Mouse (Mus musculus) 3T3-L1 (cell line): ENCODE results near the gene Cyfip1.

Experiments
- DNase-seq: peaks from one replicate; pipeline ENCODE4 v3.0.0-alpha.2; 2015; ENCODE audit warnings: low read depth, low spot score

Gene Cyfip1

DNA sequence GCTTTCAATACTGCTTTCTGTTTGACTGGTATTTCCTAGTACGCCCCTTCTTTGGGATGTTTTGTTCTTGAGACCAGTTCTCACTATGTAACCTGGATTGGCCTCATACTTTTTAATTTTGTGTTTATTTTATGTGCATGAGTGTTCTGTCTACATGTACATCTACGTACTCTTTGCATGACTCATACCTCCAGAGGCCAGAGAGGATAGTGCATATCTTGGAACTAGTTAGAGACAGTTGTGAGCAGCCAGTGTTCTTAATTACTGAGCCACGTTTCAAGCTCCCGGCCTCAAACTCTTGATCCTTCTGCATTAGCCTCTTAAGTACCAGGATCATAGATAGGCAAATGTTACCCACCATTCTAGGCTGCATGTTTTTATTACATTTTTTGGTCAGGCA, 96.8 kb downstream of the Cyfip1 start:
- peak; percentile 67 for DNase-seq

DNA sequence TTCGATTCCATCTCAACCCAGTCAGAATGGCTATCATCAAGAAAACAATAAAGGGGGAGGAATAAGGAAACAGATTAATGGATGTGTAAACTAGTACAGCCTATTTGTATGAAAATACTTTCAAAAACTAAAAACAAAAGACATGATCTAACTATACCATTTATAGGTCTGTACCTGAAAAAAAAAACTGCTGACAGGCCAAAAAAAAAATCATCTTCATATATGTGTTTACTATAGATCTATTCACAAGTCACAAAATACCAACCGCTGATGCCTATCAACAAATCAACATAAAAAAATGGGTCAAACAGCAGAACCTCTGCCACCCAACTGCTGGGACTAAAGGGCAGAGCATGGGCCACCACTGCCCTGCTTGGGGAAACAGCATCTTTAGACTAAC, 114.5 kb downstream of the Cyfip1 start:
- DNase-seq, result no peak

DNA sequence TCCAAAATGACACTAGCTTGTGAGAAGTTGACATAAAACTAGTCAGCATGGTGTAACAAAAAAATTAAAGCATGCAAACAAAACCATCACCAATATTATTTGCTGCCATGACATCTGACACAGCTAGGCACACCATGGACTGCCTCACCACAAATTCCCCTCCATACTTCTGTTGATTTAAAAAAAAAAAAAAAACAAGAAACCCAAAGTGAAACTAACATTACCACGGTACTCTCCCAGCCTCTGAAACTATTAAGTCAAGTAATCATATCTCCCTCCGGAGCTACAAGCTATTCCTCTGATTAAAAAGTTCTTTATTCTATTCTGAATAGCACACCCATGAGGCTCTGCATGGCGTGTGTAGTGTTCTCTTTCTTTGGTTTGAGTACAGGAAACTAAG, 115.6 kb downstream of the Cyfip1 start:
- no peak for DNase-seq

DNA sequence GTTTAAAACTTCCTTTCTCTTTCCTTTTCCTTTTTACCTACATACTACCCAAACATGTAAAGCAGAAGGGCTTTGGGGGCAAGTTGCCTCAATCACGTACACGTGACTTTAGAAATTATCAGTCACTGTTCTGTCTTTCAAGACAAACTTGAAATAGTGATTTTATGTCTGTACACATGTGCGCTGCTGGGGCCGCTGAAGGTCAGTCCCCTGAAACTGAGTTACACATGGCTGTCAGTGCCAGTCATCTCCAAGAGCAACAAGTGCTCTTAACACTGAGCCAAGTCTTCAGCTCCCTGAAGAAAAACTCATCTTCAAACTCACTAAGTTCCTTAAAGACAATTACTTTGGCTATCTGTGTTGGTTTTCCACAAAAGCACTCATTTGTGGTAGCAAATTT, 116.4 kb downstream of the Cyfip1 start:
- no peak for DNase-seq

DNA sequence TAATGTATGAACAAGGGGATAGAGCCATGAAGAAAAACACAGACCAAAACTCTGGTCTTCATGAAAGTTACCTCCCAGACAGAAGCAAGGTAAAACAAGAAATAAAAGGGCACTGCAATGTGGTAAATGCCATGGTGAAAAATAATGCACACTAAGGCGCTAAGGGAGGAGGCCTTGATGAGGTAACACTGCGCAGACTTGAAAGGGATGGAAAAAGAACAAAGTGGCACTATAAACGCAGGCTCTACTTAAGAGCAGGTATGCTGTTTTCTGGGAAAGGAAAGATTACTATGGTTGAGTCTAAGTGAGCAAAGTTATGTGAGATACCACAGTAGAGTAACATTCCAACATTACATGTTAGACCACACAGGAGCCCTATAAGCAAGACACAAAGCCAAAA, 118.3 kb downstream of the Cyfip1 start:
- no peak for DNase-seq

DNA sequence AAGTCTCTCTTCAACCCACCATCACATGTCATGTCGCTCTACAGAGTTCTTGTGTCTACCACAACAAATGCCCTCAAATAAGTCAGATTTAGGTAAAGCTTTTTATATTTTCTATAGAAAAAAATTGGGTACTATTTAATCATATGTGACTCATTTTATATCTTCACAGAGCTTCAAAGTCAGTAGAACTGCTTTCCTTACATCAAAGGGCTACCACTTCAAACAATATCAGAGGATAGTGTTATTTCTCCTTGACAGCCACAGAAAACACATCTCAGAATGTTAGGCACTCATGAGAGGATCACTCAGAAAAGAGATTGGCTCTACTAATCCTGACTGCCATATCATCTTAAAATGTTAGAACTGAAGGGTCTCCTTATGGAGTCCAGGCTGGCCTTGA, 119.0 kb downstream of the Cyfip1 start:
- DNase-seq, result no peak

DNA sequence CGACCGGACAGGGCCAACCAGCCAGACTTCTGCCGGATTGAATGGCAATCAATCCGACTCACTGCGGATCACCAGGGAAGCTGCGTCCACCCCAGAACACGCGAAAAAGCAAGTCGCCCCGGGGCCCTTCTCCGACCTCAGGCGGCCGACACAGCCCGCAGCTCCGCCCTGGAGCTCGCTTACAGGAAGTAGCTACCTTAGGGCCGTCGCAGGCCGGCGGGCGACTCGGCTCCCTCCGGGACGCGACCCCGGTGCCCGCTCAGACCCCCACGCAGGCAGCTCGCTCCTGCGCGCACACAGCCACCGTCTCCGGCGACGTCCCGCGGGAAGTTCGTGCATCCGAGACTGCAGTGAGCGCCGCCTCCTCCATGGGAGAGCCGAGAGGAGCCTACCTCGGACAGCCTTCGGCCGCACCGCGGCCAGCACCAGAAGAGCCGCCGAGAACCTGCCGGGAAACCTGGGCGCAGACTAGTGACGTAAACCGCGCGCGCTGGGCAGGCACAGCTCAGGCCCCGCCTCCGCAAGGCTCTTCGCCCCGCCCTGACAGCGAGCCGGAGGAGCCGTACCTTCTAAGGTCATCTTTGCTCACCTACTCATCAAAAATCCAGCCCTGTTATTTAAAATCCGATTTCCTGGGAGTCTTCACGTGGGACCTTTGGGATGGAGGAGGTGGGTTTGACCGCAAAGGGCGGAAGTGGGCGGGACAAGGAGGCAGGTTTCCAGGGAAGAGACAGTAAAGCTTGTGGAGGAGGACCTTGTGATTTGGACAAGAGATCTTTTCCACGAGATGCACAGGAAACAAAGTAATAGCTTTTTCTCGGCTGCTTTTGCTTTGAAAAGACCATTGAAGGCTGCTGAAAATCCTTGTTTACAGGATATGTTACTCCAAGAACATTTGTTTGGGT, 120.7 kb downstream of the Cyfip1 start, which contains the start of gene Nipa2:
Nipa2 (minus strand) TSS at position 473 of the 905 bp plus-strand sequence.
- DNase-seq, result peak; percentile 83

DNA sequence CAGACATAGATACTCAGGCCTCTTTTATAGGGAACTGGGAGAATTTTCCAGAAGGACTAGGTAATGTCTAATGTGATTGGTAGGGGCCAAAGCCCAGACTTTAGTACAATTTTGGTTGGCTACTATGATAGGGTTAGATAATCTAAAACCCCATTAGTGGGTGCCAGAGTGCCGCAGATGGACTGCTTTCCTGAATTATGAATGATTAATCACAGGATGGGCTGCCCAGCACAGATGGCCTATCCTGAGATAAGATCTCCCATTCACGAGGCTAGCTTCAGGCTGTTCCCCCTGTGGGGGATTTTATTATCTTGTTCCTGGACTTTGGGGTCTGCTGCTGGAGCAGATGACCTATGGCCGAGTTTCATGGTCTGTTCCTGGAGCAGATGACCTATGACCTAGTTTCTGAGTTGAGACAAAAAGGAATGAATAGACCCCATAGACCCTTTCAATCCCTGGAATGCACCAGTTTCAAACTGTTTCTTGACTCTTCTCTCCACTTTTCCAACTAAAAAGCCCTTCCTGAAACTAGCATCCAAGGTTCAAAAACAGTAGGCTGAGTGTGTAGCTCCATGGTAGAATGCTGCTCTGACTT, 125.4 kb downstream of the Cyfip1 start:
- DNase-seq, result no peak

DNA sequence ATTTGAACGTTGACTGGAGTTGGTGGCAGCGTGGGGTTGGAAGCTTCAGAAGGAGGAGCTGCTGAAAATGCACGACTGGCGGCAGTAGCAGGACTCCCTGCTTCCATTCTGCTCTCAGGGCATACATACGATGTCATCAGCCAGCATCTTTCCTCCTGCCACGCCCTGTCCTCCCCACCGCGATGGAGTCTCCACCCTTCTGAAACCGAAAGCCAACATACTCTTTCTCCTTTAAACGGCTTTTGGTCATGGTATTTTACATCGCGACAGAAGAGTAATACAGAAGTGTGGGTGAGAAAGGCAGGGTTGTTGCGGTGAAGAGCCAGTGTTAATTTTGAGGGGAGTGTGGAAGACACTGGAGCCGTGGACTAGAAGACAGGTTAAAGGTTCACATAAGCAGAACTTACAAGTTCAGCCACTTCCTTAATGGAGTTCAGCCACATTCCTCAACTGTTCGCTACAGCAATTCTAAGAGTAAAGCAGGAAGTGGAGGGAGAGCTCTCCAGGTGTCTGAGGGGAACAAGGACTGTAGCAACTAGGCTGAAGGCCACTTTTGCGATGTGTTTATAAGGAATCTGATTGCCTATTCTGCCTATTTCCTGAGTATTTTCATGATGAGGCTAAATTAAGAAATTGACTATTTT, 126.8 kb downstream of the Cyfip1 start:
- no peak for DNase-seq

DNA sequence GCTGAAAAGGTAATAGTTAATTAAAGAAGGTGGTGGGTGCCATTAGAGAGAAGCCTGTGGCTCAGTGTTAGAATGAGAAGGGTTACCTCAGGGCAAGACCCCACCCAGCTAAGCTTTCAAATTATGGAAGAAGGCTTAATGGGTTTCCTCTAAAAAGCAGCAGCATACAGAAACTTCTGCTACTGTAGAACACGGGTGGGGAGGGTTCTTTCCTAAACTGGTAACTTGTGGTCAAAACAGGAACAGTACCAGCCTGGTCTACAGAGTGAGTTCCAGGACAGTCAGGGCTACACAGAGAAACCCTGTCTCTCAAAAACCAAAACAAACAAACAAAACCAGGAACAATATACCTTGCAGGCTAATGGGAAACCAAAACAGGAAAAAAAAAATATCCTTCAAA, 127.9 kb downstream of the Cyfip1 start:
- DNase-seq, result no peak

DNA sequence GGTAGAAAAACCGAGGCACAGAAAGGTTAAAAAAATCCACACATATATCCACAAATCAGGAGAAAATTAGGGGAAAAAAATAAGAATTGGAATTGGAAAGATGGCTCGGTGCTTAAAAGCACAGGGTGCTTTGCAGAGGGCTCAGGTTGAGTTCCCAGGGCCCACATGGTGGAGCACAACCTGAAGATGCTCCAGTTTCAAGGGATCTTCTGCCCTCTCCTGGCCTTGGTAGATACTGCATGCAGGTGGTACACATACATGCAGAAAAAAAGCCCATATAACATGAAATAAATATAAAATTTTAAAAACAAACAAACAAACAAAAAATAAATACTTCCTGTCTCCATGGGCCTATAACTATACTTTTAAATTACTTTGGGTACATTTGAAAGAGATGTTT, 132.9 kb downstream of the Cyfip1 start:
- no peak for DNase-seq

DNA sequence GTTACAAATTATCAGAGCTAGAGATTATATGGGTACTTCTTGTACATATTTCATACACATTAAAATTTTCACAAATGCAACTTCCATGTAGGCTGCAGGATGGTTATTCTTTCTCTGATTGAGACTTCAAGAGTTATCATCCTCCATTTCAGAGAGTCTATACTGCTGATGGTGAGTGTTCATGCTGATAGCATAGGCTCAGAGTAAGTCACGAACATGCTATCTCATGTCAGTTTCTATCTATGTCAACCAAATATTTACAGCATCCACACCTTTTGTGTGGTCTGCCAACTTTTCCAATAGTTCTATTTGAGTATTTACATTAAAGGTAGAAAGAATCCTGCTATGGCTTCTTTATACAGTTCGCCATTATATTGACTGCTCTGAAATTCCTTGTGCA, 140.0 kb downstream of the Cyfip1 start:
- no peak for DNase-seq
